Mouse (Mus musculus) embryonic fibroblast, embryonic 13.5 days (primary cell): ENCODE data around the gene Gm44579.
A peak's percentile ranks its signal among the peaks of the same experiment; 100 is the strongest.

Source experiments
- CTCF ChIP-seq: IDR thresholded peaks from 2 replicates; pipeline ENCODE4 v1.5.1; 2011; ENCODE audit warnings: mild to moderate bottlenecking, control low read depth, low read length, moderate library complexity, borderline replicate concordance; ENCODE audit not compliant: insufficient read depth
- POLR2A ChIP-seq: IDR thresholded peaks from 2 replicates; pipeline ENCODE4 v1.6.1; 2011; ENCODE audit warnings: low read depth, mild to moderate bottlenecking, control low read depth, low read length, moderate library complexity

DNA sequence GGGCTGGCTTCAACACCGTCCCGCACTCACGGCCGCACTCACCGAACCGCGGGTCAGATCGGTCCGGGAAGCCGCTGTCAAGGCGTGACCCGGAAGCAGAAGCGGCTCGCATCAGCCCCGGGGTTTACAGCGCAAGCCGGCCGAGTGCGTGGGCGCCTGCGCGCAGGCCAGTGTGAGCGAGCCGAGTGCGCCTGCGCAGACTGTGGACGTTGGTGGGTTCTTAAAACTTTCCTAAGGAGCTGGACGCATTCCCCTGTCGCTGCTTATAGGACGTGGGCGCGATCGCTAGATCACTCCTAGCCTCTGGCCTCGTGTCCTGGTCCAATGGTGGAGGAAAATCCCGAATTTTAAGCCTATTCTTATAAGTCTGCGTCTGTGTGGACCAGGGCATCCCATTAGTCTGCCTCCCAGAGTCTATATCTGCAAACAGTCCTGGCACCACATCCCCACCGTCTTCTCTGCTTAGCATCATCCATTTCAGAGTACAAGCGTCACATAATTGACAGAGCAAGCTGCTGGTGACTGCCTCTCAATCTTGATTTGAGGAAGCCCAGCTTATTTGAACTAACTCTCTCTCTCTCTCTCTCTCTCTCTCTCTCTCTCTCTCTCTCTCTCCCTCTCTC is 75.1 kb downstream of the Gm44579 start:
- TF ChIP-seq CTCF (no peak), POLR2A (peak; percentile 80)
